Mouse (Mus musculus) liver, postnatal 0 days (tissue): ENCODE results near the gene Reep1. TPM values are rescaled to one million over a fixed set of nuclear protein-coding genes. Genes with fewer than 3 reads are reported as not detected.

ENCODE experiments used
- ATAC-seq: fragments of 200-750 bp; cut with Nextera tagmentation; 2 replicates; pipeline ENCODE4 v1.8.0; 2017; ENCODE audit warnings: mild to moderate bottlenecking, moderate library complexity
- DNase-seq: peaks from one replicate; pipeline ENCODE4 v3.0.0-alpha.2; 2016
- H3K27ac ChIP-seq: fragments of 300-500 bp; sonication (generic); 2 replicates; pipeline ENCODE4 v1.5.1; 2014; ENCODE audit warnings: antibody characterized with exemption, moderate library complexity, mild to moderate bottlenecking, low read depth
- H3K27me3 ChIP-seq: fragments of 300-500 bp; sonication (generic); 2 replicates; pipeline ENCODE4 v1.6.1; 2014; ENCODE audit warnings: low read length, control low read depth, mixed read lengths; ENCODE audit not compliant: insufficient read depth
- H3K36me3 ChIP-seq: fragments of 300-500 bp; sonication (generic); replicated peaks from 2 replicates; pipeline ENCODE4 v1.6.1; 2014; ENCODE audit warnings: mild to moderate bottlenecking, control low read depth, low read length, moderate library complexity, mixed read lengths; ENCODE audit not compliant: insufficient read depth
- H3K4me1 ChIP-seq: fragments of 300-500 bp; sonication (generic); 2 replicates; pipeline ENCODE4 v1.6.1; 2014; ENCODE audit warnings: antibody characterized with exemption, mild to moderate bottlenecking, control low read depth; ENCODE audit not compliant: insufficient read depth
- H3K4me2 ChIP-seq: fragments of 300-500 bp; sonication (generic); 2 replicates; pipeline ENCODE4 v1.6.1; 2014; ENCODE audit warnings: low read depth, mild to moderate bottlenecking, low read length, moderate library complexity, mixed read lengths
- H3K4me3 ChIP-seq: fragments of 300-500 bp; sonication (generic); 2 replicates; pipeline ENCODE4 v1.5.1; 2014; ENCODE audit warnings: low read depth, low read length
- H3K9ac ChIP-seq: fragments of 300-500 bp; sonication (generic); replicated peaks from 2 replicates; pipeline ENCODE4 v1.6.1; 2014; ENCODE audit warnings: mild to moderate bottlenecking, moderate library complexity
- H3K9me3 ChIP-seq: fragments of 300-500 bp; sonication (generic); 2 replicates; pipeline ENCODE4 v1.6.1; 2016; ENCODE audit warnings: mild to moderate bottlenecking, control low read depth, low read length, mixed read lengths
- CTCF ChIP-seq: sonication (generic); IDR thresholded peaks from 2 replicates; pipeline ENCODE4 v1.5.1; 2016; ENCODE audit warnings: antibody characterized with exemption, low read depth
- EP300 ChIP-seq: IDR thresholded peaks from 2 replicates; pipeline ENCODE4 v1.6.1; 2016; ENCODE audit warnings: antibody characterized with exemption, low read depth, mild to moderate bottlenecking
- whole genome bisulfite sequencing: fragments of 180-500 bp; shearing (Covaris S2); extraction: QIAGEN DNeasy Blood & Tissue Kit; methylation state at CpG from one replicate; pipeline ENCODE4 v1.1.7; 2014; ENCODE audit not compliant: insufficient replicate concordance; 5-methylcytosine and 5-hydroxymethylcytosine counted together
- polyA plus RNA-seq: library from polyadenylated mRNA; unstranded; fragments of >200 nt; fragmentation: Nextera tagmentation; extraction: Ambion mirVana; gene quantifications from 2 replicates; pipeline ENCODE4 v1.2.1, GENCODE M21; 2015

Reep1 gene
- polyA plus RNA-seq, 1 experiment from 2014 or later, result 2.3 TPM

DNA sequence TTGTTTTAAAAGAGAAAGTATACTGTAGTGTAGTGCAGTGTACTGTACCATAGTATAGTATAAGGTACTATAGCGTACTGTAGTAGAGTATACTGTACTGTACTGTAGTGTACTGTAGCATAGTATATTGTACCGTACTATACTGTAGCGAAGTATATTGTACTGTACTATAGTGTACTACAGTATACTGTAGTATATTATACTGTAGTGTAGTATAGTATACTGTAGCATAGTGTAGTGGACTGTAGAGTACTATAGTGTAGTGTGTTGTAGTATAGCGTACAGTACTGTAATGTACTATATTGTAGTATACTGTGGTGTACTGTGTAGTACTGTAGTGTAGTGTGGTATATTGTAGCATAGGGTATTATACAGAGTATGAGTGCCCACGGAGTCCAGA, 9.1 kb downstream of the Reep1 start:
- H3K27me3 ChIP-seq, result no peaks in the 10 kb centered on the region
- H3K4me2 ChIP-seq, result no peak overlapping the region
- no peaks in the 10 kb centered on the region for H3K9me3 ChIP-seq
- no peak overlapping the region for H3K4me3 ChIP-seq
- 89% methylated on average over 5 of the region's 5 CpGs for WGBS
- TF ChIP-seq CTCF, result no peak
- TF ChIP-seq EP300, result no peak
- DNase-seq, result no peak
- H3K36me3 ChIP-seq, result no peaks in the 10 kb centered on the region
- ATAC-seq, result no peak
- no peak overlapping the region for H3K9ac ChIP-seq
- H3K27ac ChIP-seq, result no peak overlapping the region
- 0 out of 2 replicates have a peak, but pooled peaks cover 3% of the 10 kb centered on the region for H3K4me1 ChIP-seq

DNA sequence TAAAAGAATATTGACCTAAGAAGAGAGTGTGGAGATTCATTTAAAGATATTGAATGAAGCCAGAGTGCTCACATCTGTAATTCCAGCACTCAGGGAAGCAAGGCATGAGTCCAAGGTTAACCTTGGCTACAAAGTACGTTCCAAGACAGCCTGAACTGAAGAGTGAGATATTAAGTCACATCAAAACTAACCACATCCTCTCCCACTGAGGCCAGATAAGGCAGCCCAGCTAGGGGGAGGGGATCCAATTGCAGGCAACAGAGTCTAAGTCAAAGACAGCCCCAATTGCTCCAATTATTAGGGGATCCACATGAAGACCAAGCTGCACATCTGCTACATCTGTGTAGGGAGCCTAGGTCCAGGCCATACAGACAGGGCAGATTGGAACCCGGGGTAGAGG, 11.0 kb downstream of the Reep1 start:
- H3K27ac ChIP-seq, result no peak overlapping the region
- no peaks in the 10 kb centered on the region for H3K36me3 ChIP-seq
- H3K4me1 ChIP-seq, result 0 out of 2 replicates have a peak, but pooled peaks cover 3% of the 10 kb centered on the region
- H3K4me2 ChIP-seq, result no peak overlapping the region
- 52% methylated on average over 2 of the region's 2 CpGs for WGBS
- no peak for TF ChIP-seq CTCF
- no peak for TF ChIP-seq EP300
- ATAC-seq, result no peak
- H3K4me3 ChIP-seq, result no peak overlapping the region
- DNase-seq, result no peak
- H3K9ac ChIP-seq, result no peak overlapping the region
- H3K27me3 ChIP-seq, result no peaks in the 10 kb centered on the region
- H3K9me3 ChIP-seq, result no peaks in the 10 kb centered on the region

DNA sequence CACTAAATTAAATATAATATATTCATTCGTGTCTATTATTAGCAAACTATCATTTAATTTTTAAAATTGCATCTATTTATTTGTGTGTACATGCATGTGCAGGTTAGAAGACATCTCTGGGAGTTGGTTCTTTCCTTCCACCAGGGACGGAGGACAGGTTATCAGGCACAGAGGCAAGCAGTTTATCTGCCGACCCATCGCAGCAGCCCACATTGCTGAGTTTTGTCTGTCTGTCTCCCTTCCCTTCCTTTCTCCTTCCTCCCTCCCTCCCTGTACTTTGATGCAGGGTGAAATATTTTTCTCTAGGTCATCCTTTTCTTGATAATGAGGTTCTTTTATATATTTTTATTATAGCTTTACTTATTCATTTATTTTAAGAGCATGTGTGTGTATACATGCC, 11.9 kb downstream of the Reep1 start:
- no peak overlapping the region for H3K9ac ChIP-seq
- H3K9me3 ChIP-seq, result no peaks in the 10 kb centered on the region
- no peak for ATAC-seq
- no peaks in the 10 kb centered on the region for H3K36me3 ChIP-seq
- TF ChIP-seq EP300 (no peak), CTCF (no peak)
- H3K4me2 ChIP-seq, result no peak overlapping the region
- H3K27ac ChIP-seq, result no peak overlapping the region
- WGBS, result 54% methylated on average over 4 of the region's 4 CpGs
- DNase-seq, result no peak
- H3K27me3 ChIP-seq, result no peaks in the 10 kb centered on the region
- H3K4me1 ChIP-seq, result peaks cover 3% of the 10 kb centered on the region; the same call in 1 of the 2 replicates
- H3K4me3 ChIP-seq, result no peak overlapping the region

DNA sequence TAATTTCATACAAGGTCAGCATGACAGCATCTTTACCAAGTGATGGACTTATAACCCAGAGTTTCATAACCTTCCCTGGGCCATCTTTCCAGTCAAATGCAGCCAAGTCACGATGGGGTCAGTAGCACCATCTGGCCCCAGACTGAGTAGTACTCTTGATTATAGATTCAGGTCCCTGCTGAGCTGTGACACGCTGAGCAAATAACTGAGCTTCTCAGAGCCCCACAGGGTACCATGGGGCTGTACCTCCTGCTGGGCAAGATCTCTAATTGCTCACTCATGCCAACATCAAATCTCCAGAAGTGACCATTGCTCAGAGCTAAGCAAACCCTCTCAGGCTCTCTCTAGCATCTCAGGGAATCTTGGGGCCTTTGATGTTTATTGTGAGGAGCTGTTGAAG, 15.6 kb downstream of the Reep1 start:
- H3K4me3 ChIP-seq, result no peak overlapping the region
- H3K4me1 ChIP-seq, result no peaks in the 10 kb centered on the region; the same call in 1 of the 2 replicates
- no peak overlapping the region for H3K27ac ChIP-seq
- H3K27me3 ChIP-seq, result no peaks in the 10 kb centered on the region
- H3K9me3 ChIP-seq, result no peaks in the 10 kb centered on the region
- no peak for ATAC-seq
- no peak overlapping the region for H3K9ac ChIP-seq
- H3K36me3 ChIP-seq, result no peaks in the 10 kb centered on the region
- WGBS, result 59% methylated on average over 2 of the region's 2 CpGs
- H3K4me2 ChIP-seq, result no peak overlapping the region
- no peak for DNase-seq
- TF ChIP-seq CTCF, result no peak
- TF ChIP-seq EP300, result no peak

DNA sequence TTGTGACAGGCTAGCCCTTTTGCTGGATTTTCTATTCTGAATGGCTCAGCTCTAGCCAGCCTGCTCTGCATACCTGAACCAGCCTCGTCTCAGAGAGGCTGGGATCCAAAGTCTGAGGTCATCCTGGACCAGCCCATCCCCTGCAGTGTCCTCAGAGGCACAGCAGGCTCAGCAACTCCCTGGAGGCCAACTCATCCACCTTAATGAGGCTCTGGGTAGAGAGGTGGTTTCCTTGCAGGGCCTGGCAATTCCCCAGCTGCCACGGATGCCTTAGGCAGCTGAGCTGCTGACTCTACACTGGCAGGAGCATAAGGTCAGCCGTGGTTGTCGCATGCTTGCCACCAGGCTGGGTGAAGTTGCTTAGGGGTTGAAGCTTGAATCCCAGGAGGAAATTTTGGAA, 16.2 kb downstream of the Reep1 start:
- no peak overlapping the region for H3K4me3 ChIP-seq
- no peaks in the 10 kb centered on the region for H3K9me3 ChIP-seq
- no peak overlapping the region for H3K27ac ChIP-seq
- H3K4me2 ChIP-seq, result no peak overlapping the region
- no peak overlapping the region for H3K9ac ChIP-seq
- TF ChIP-seq CTCF (no peak), EP300 (no peak)
- no peaks in the 10 kb centered on the region for H3K36me3 ChIP-seq
- no peak for ATAC-seq
- WGBS, result 51% methylated on average over 4 of the region's 4 CpGs
- no peaks in the 10 kb centered on the region; the same call in 1 of the 2 replicates for H3K4me1 ChIP-seq
- no peaks in the 10 kb centered on the region for H3K27me3 ChIP-seq
- DNase-seq, result no peak

DNA sequence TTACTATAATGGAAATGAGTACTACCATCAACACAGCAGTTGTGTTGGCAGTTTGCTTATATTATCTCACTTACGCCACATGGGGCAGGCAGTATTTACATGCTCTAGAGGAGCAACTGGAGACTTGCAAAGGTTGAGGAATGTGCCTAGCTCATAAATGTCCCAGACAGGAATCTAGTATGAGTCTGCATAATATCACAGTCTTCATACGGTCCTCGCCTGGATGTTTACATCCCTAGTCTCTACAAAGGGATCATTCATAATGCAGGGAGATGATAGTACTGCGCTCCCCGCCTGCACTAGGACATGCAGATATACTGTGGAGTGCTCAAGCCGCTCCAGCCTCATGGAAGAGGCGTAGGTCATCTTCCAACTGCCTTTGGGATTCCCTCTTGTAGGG, 19.3 kb downstream of the Reep1 start:
- DNase-seq (no peak), ATAC-seq (no peak)
- Histone ChIP-seq H3K27me3 (no peaks in the 10 kb centered on the region), H3K4me2 (no peak overlapping the region), H3K4me3 (no peak overlapping the region), H3K27ac (no peak overlapping the region), H3K9ac (no peak overlapping the region), H3K4me1 (no peaks in the 10 kb centered on the region; the same call in 1 of the 2 replicates), H3K36me3 (no peaks in the 10 kb centered on the region), H3K9me3 (no peaks in the 10 kb centered on the region)
- TF ChIP-seq EP300, result no peak
- no peak for TF ChIP-seq CTCF
- 78% methylated on average over 7 of the region's 7 CpGs for WGBS

DNA sequence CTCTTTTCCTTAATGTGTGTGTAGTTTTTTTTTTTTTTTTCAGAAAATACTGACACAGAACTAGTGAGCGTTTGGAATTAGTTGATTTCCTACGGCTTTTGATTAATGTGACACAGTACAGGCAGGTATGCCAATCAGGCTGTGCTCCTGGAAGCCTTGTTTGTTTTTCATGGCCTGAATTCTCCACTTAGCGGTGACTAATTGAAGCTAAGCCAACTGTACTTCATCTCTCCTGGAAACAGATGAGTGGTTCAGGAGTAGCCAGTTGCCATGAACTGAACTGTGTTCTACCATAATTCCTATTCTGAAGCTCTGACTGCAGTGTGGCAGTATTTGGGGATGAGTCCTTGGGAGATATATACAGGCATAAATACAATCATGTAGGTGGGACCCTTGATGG, 20.9 kb downstream of the Reep1 start:
- TF ChIP-seq CTCF (no peak), EP300 (no peak)
- H3K4me2 ChIP-seq, result no peak overlapping the region
- no peaks in the 10 kb centered on the region for H3K27me3 ChIP-seq
- DNase-seq (no peak), ATAC-seq (no peak)
- H3K27ac ChIP-seq, result no peak overlapping the region
- 74% methylated on average over 3 of the region's 3 CpGs for WGBS
- no peak overlapping the region for H3K9ac ChIP-seq
- no peak overlapping the region for H3K4me3 ChIP-seq
- no peaks in the 10 kb centered on the region for H3K36me3 ChIP-seq
- H3K4me1 ChIP-seq, result no peaks in the 10 kb centered on the region; the same call in 1 of the 2 replicates
- H3K9me3 ChIP-seq, result no peaks in the 10 kb centered on the region
